Mouse (Mus musculus) spleen, postnatal 14 days (tissue): Measurements from ENCODE around the gene Foxj1.

Experiments
- DNase-seq, 2 experiments: peaks; one replicate each; pipeline ENCODE4 v3.0.0; 2021 to 2022; ENCODE audit warnings: low spot score in 2 of 2

The Foxj1 gene

DNA sequence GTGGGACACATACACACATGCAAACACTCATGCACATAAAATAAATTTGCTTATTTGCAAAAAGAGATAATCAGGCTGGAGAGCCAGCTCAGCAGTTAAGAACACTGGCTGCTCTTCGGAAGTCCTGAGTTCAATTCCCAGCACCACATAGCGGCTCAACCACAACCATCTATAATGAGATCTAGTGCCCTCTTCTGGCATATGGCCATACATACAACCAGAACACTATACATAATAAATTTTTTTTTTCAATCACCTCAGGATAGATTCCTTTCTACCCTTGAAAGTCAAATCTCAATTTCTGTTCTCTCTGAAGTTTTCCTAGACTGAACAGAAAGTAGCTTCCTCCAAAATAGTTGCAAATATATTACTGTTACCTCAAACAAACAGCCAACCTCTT lies 29.8 kb downstream of the Foxj1 start:
- DNase-seq, result no peak

DNA sequence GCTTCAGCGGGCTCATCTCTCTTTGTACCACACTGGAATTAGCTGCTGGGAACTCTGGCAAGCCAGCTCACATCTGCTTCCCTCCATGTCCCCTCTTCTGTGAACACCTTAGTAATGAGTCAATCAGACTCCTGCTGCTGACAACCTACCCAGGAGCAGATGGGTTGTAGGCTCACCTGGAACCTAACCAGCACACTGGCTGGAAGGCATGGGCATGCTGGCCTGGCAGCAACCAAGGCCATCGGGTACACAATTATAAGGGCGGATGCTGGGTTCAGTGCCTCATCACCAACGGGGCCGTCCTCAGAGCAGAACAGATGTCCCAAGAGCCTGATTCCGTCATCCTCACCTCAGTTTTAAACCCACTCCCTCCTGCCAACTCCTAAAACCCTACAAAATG lies 36.6 kb downstream of the Foxj1 start:
- no peak for DNase-seq

DNA sequence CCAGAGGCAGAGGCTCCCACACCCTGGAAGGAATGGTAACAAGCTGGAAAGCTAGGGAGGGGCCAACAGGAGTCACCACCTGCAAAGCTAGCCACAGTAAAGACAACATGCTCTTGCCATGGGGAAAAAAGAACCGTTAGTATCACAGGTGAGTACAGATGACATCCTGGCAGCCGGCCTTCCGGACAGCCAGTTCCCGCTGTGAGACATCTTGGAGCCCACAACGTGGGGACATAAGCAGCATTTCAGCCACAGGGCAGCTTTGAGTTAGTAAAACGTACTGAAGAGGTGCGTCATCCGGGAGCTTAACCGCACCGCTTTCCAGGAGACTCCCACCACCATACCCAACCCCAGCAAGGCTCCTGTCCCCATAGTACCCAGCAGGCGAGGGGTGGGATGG lies 37.0 kb downstream of the Foxj1 start:
- DNase-seq, result no peak

- DNase-seq, result no peak
Measured at GRCm38 (mm10) chr11:116297017-116297416, 38.2 kb downstream of the Foxj1 start.

DNA sequence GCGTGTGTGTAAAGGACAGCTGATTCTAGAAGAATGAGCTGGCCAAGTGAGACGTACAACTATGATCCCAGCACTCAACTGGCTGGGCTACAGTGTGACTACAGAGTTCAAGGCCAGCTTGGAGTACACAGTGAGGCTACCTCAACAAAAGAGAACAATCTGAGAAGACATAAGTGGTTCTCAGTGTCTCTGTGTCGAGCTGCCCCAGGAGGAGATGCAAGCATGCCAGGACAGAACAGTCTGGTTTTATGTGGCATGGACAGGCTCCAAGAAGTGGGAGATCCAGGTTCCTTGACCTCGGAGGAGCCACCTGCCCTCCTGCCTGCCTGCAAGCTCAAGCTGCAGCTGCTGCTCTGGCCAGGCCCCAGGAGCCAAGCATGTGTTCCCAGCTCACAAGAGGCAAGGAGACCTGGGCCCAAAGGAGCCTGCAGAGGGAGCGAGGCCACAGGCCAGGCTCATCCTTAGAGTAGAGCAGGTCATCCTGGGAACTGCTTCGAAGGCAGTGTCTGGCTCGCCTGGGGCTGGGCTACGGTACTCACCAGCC lies 38.9 kb downstream of the Foxj1 start:
- DNase-seq, result no peak

GRCm38 (mm10) chr11:116294319-116294718 lies 40.9 kb downstream of the Foxj1 start:
- DNase-seq, result no peak

DNA sequence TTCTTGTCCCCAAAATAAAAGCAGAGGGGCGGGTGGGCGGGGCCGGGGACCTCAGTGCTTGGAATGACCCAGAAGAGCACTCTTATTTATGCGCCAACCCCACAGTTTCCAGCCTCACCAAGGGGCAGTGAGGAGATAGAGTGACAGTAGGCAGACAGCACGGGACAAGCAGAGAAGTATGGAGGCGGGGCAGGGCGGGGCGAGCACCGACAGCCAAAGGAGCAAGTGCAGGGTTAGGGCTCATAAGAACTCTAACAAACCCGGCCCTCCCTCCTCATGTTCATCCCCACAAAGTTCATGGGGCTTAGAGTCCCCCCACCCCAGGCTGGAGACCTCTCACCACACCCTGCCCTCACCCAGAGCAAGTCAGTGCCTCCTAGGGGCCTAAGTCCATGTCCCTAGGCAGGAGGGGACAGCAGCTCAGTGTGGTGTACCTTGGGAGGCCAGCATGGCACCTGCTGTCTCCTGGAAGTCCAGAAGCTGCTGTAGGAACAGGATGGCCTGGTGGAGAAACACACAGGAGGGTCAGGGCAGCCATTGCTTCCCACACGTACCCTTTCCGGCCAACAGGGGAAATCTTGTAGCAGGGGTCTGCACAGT lies 41.6 kb downstream of the Foxj1 start:
- no peak for DNase-seq

- DNase-seq, result no peak
Measured at GRCm38 (mm10) chr11:116292401-116292800, 42.8 kb downstream of the Foxj1 start.

DNA sequence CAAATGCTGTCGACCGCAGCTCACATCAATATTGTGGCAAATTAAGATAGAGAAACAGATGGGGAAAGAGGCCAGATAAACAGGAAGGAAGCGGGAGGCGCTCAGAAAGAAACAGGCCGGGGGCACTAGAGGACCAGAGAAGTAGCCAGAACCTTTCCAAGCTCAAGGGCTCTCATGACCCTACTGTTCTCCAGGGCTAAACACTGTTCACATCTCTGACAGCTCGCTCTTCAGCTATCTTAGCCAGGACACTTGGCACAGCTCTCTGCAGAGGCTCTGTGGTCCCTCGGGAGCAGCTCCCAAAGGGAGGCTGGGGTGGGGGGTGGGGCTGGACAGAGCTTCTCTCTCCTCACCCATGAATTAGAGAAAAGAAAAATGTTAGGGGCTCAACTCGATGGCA lies 44.6 kb downstream of the Foxj1 start:
- no peak for DNase-seq

DNA sequence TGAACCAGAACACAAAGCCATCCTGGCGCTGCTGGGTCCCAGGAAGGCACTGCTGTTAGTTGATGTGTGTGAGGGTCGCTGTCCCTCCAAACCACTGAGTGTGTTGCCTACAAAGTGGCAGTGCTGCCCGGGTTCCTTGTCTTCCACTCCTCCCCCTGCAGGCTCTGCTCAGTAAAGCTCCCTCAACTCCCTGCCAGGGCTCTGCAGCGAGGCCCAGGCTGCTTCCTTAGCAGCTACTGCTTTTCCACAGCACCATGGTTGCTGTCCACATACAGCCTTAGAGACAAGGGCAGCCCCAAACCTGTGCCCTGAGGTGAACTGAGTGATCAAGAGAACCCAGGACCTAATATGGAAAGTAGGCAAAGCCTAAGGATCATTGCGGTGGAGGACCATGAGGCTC lies 47.8 kb downstream of the Foxj1 start:
- no peak for DNase-seq

DNA sequence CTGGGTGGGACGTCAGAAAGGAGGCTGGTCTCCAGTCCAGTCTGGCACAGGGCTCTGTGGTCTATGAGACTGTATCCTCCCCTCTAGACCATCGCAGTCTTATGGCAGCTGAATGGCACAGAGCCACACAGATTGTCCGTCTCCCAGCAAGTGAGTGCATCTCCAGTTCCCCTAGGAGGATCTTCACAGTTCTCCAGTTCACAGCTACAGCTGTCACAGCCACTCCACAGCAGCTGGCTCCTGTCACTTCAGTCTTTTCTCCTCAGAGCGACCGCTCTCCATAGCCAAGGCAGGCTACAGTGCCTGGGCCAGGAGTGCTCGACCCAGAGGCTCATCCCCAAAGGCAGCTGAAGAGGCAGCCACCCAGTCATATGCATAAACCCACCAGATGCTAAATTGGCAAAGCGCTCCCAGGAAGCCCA lies 49.4 kb downstream of the Foxj1 start:
- no peak for DNase-seq

GRCm38 (mm10) chr11:116283982-116284381 lies 51.2 kb downstream of the Foxj1 start:
- DNase-seq, result no peak

GRCm38 (mm10) chr11:116282912-116283521 lies 52.2 kb downstream of the Foxj1 start:
- DNase-seq, result no peak

- DNase-seq, result no peak
Measured at GRCm38 (mm10) chr11:116282089-116282488, 53.1 kb downstream of the Foxj1 start.

GRCm38 (mm10) chr11:116281671-116282070 lies 53.5 kb downstream of the Foxj1 start:
- no peak for DNase-seq

- no peak for DNase-seq
Measured at GRCm38 (mm10) chr11:116280751-116281663, 54.2 kb downstream of the Foxj1 start, which contains the start of gene Galr2. Gene Galr2, plus strand, starts transcription at chr11:116280939.
